Mouse (Mus musculus): ENCODE measurements around the gene Tysnd1. TPM values are rescaled to one million over a fixed set of nuclear protein-coding genes. Genes with fewer than 3 reads are reported as not detected.

Gene Tysnd1
- polyA plus RNA-seq, 1 experiment from 2014 or later, result 37.1 TPM

- Histone ChIP-seq H3K4me1 (replicated peaks) (peaks cover 5% of the 10 kb centered on the region; the same call in 1 of the 2 replicates), H3K36me3 (peaks cover 66% of the 10 kb centered on the region), H3K9me3 (no peaks in the 10 kb centered on the region), H3K4me2 (no peak overlapping the region), H3K27me3 (no peaks in the 10 kb centered on the region), H3K27ac (replicated peaks) (0 out of 2 replicates have a peak overlapping the region, but pooled peaks have one; percentile 12), H3K9ac (no peak overlapping the region), H3K4me3 (no peak overlapping the region)
- 49% methylated on average over 10 of the region's 10 CpGs for WGBS
- ATAC-seq (ENCODE audit: low FRiP score, low read depth), result peak; percentile 38; the same call in 1 of the 2 replicates
Observed at GRCm38 (mm10) chr10:61662391-61662988, 32.8 kb upstream of the Tysnd1 start.

- Histone ChIP-seq H3K4me1 (replicated peaks) (peaks cover 5% of the 10 kb centered on the region; the same call in 1 of the 2 replicates), H3K4me3 (no peak overlapping the region), H3K27ac (replicated peaks) (no peak overlapping the region), H3K9me3 (no peaks in the 10 kb centered on the region), H3K27me3 (no peaks in the 10 kb centered on the region), H3K4me2 (no peak overlapping the region), H3K9ac (no peak overlapping the region), H3K36me3 (peaks cover 79% of the 10 kb centered on the region)
- ATAC-seq (ENCODE audit: low FRiP score, low read depth), result no peak
- 94% methylated on average over 10 of the region's 10 CpGs for WGBS
Observed at GRCm38 (mm10) chr10:61665111-61665510, 30.2 kb upstream of the Tysnd1 start.

- Histone ChIP-seq H3K9ac (no peak overlapping the region), H3K4me3 (no peak overlapping the region), H3K4me1 (replicated peaks) (peaks cover 5% of the 10 kb centered on the region; the same call in 1 of the 2 replicates), H3K36me3 (peaks cover 79% of the 10 kb centered on the region), H3K27me3 (no peaks in the 10 kb centered on the region), H3K9me3 (no peaks in the 10 kb centered on the region), H3K4me2 (no peak overlapping the region), H3K27ac (replicated peaks) (no peak overlapping the region)
- 84% methylated on average over 3 of the region's 3 CpGs for WGBS
- ATAC-seq (ENCODE audit: low FRiP score, low read depth), result no peak
Observed at GRCm38 (mm10) chr10:61665651-61666050, 29.7 kb upstream of the Tysnd1 start.

GRCm38 (mm10) chr10:61669289-61669688 is 26.0 kb upstream of the Tysnd1 start:
- Histone ChIP-seq H3K27me3 (no peaks in the 10 kb centered on the region), H3K36me3 (peaks cover 88% of the 10 kb centered on the region), H3K9me3 (no peaks in the 10 kb centered on the region), H3K4me1 (replicated peaks) (no peaks in the 10 kb centered on the region), H3K4me2 (no peak overlapping the region), H3K27ac (replicated peaks) (no peak overlapping the region), H3K4me3 (no peak overlapping the region), H3K9ac (no peak overlapping the region)
- ATAC-seq (ENCODE audit: low FRiP score, low read depth), result peak; percentile 84
- 38% methylated on average over 7 of the region's 7 CpGs for WGBS

GRCm38 (mm10) chr10:61669896-61670295 is 25.4 kb upstream of the Tysnd1 start:
- peaks cover 90% of the 10 kb centered on the region for H3K36me3 ChIP-seq
- no peaks in the 10 kb centered on the region for H3K4me1 ChIP-seq (replicated peaks)
- H3K9me3 ChIP-seq, result no peaks in the 10 kb centered on the region
- H3K4me3 ChIP-seq, result no peak overlapping the region
- no peak overlapping the region for H3K27ac ChIP-seq (replicated peaks)
- H3K4me2 ChIP-seq, result no peak overlapping the region
- no peak overlapping the region for H3K9ac ChIP-seq
- no peaks in the 10 kb centered on the region for H3K27me3 ChIP-seq
- no peak for ATAC-seq (ENCODE audit: low FRiP score, low read depth)

GRCm38 (mm10) chr10:61670758-61671157 is 24.6 kb upstream of the Tysnd1 start:
- no peak overlapping the region for H3K27ac ChIP-seq (replicated peaks)
- H3K9ac ChIP-seq, result no peak overlapping the region
- H3K4me1 ChIP-seq (replicated peaks), result no peaks in the 10 kb centered on the region
- H3K4me3 ChIP-seq, result no peak overlapping the region
- no peaks in the 10 kb centered on the region for H3K27me3 ChIP-seq
- H3K4me2 ChIP-seq, result no peak overlapping the region
- WGBS, result 98% methylated on average over 3 of the region's 3 CpGs
- no peak for ATAC-seq (ENCODE audit: low FRiP score, low read depth)
- H3K9me3 ChIP-seq, result no peaks in the 10 kb centered on the region
- peaks cover 87% of the 10 kb centered on the region for H3K36me3 ChIP-seq

GRCm38 (mm10) chr10:61675935-61676334 is 19.4 kb upstream of the Tysnd1 start:
- no peak for ATAC-seq (ENCODE audit: low FRiP score, low read depth)
- Histone ChIP-seq H3K4me2 (no peak overlapping the region), H3K9ac (no peak overlapping the region), H3K36me3 (peaks cover 44% of the 10 kb centered on the region), H3K4me3 (no peak overlapping the region), H3K9me3 (no peaks in the 10 kb centered on the region), H3K27ac (replicated peaks) (no peak overlapping the region), H3K27me3 (no peaks in the 10 kb centered on the region), H3K4me1 (replicated peaks) (peaks cover 9% of the 10 kb centered on the region)
- WGBS, result 88% methylated on average over 3 of the region's 3 CpGs

- peaks cover 24% of the 10 kb centered on the region for H3K4me1 ChIP-seq (replicated peaks)
- H3K36me3 ChIP-seq, result peaks cover 11% of the 10 kb centered on the region
- H3K4me2 ChIP-seq, result peak overlapping the region; percentile 62
- peak; percentile 5; the same call in 1 of the 2 replicates for ATAC-seq (ENCODE audit: low FRiP score, low read depth)
- H3K9me3 ChIP-seq, result no peaks in the 10 kb centered on the region
- no peaks in the 10 kb centered on the region for H3K27me3 ChIP-seq
- H3K9ac ChIP-seq, result peak overlapping the region; percentile 57
- 39% methylated on average over 9 of the region's 9 CpGs for WGBS
- H3K27ac ChIP-seq (replicated peaks), result peak overlapping the region; percentile 78
- peak overlapping the region; percentile 72 for H3K4me3 ChIP-seq
Observed at GRCm38 (mm10) chr10:61679545-61679944, 15.8 kb upstream of the Tysnd1 start.

GRCm38 (mm10) chr10:61680015-61680913 is 15.1 kb upstream of the Tysnd1 start, which contains the start of gene Sar1a:
Gene Sar1a, plus strand, starts transcription at chr10:61680299.
- H3K4me1 ChIP-seq (replicated peaks), result peaks cover 24% of the 10 kb centered on the region
- no peaks in the 10 kb centered on the region for H3K27me3 ChIP-seq
- peaks cover 8% of the 10 kb centered on the region; the same call in 1 of the 2 replicates for H3K36me3 ChIP-seq
- H3K4me3 ChIP-seq, result peak within 1 kb of the TSS; percentile 72
- H3K9me3 ChIP-seq, result no peaks in the 10 kb centered on the region
- peak within 1 kb of the TSS; percentile 85 for H3K9ac ChIP-seq
- peak; percentile 99 for ATAC-seq (ENCODE audit: low FRiP score, low read depth)
- peak within 1 kb of the TSS; percentile 89 for H3K4me2 ChIP-seq
- peak within 1 kb of the TSS; percentile 85 for H3K27ac ChIP-seq (replicated peaks)
- under 1% methylated on average over 74 of the region's 84 CpGs for WGBS

- no peak for ATAC-seq (ENCODE audit: low FRiP score, low read depth)
- H3K9ac ChIP-seq, result no peak overlapping the region
- no peak overlapping the region for H3K4me3 ChIP-seq
- no peak overlapping the region for H3K4me2 ChIP-seq
- H3K36me3 ChIP-seq, result peaks cover 69% of the 10 kb centered on the region
- no peaks in the 10 kb centered on the region for H3K4me1 ChIP-seq (replicated peaks)
- H3K27me3 ChIP-seq, result no peaks in the 10 kb centered on the region
- WGBS, result 90% methylated on average over 8 of the region's 8 CpGs
- H3K9me3 ChIP-seq, result no peaks in the 10 kb centered on the region
- no peak overlapping the region for H3K27ac ChIP-seq (replicated peaks)
Observed at GRCm38 (mm10) chr10:61689405-61689804, 5.9 kb upstream of the Tysnd1 start.

- Histone ChIP-seq H3K36me3 (peaks cover 43% of the 10 kb centered on the region), H3K9me3 (no peaks in the 10 kb centered on the region), H3K4me1 (replicated peaks) (peaks cover 21% of the 10 kb centered on the region), H3K27ac (replicated peaks) (no peak overlapping the region), H3K9ac (no peak overlapping the region), H3K4me2 (no peak overlapping the region), H3K4me3 (no peak overlapping the region), H3K27me3 (no peaks in the 10 kb centered on the region)
- no peak for ATAC-seq (ENCODE audit: low FRiP score, low read depth)
- 79% methylated on average over 4 of the region's 4 CpGs for WGBS
Observed at GRCm38 (mm10) chr10:61693563-61693962, 1.8 kb upstream of the Tysnd1 start.
